Mouse (Mus musculus): Measurements from ENCODE around the gene Snx21. TPM values are rescaled to one million over a fixed set of nuclear protein-coding genes. Genes with fewer than 3 reads are reported as not detected.

The Snx21 gene
- polyA plus RNA-seq, 1 experiment from 2014 or later = 22.7 TPM

DNA sequence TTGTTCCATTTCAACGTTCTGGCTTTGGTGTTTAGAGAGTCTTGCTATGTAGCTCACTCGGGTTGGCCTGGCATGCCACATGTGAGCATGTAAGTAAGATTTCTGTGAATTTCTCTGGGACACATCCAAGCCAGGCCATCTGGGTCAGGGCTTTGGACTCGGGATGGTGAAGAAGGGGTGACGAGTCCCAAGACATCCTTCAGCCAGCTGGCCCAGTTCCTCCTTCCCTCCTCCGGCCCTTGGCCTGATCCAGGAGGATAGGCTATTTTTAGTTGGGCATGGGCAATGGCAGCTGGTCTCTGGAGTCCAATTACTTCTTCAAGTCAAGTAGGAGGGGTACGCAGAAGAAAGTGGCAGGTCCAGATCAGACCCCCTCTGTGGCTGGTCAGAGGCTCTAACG is 6.8 kb upstream of the Snx21 start:
- 79% methylated on average over 7 of the region's 7 CpGs for WGBS

GRCm38 (mm10) chr2:164779481-164780086 is 6.0 kb upstream of the Snx21 start, which contains the start of gene Tnnc2:
Gene Tnnc2, minus strand, starts transcription at chr2:164779967.
- Histone ChIP-seq H3K4me3 (ENCODE audit: low read length) (no peak within 1 kb of the TSS), H3K27ac (ENCODE audit: low read length) (no peak within 1 kb of the TSS), H3K36me3 (ENCODE audit: insufficient read depth, low read length) (no peaks in the 10 kb centered on the region), H3K4me1 (ENCODE audit: insufficient read depth, low read length) (peaks cover 4% of the 10 kb centered on the region), H3K9me3 (ENCODE audit: low read length) (no peaks in the 10 kb centered on the region), H3K27me3 (ENCODE audit: insufficient read depth, low read length) (no peaks in the 10 kb centered on the region), H3K4me2 (replicated peaks; ENCODE audit: low read depth, low read length) (no peak within 1 kb of the TSS), H3K9ac (replicated peaks; ENCODE audit: low read length) (no peak within 1 kb of the TSS)
- no peak for ATAC-seq (ENCODE audit: low FRiP score, low TSS enrichment)
- 59% methylated on average over 8 of the region's 8 CpGs for WGBS

More for the DNA sequence above, 6.8 kb upstream of the Snx21 start:
- Histone ChIP-seq H3K4me2 (replicated peaks; ENCODE audit: low read depth, low read length) (no peak overlapping the region), H3K36me3 (ENCODE audit: insufficient read depth, low read length) (no peaks in the 10 kb centered on the region), H3K4me1 (ENCODE audit: insufficient read depth, low read length) (no peaks in the 10 kb centered on the region), H3K27me3 (ENCODE audit: insufficient read depth, low read length) (no peaks in the 10 kb centered on the region), H3K9me3 (ENCODE audit: low read length) (no peaks in the 10 kb centered on the region), H3K27ac (ENCODE audit: low read length) (no peak overlapping the region), H3K9ac (replicated peaks; ENCODE audit: low read length) (no peak overlapping the region), H3K4me3 (ENCODE audit: low read length) (no peak overlapping the region)
- no peak for ATAC-seq (ENCODE audit: low FRiP score, low TSS enrichment)

GRCm38 (mm10) chr2:164781876-164782275 is 3.7 kb upstream of the Snx21 start:
- 62% methylated on average over 4 of the region's 4 CpGs for WGBS
- no peaks in the 10 kb centered on the region for H3K36me3 ChIP-seq (ENCODE audit: insufficient read depth, low read length)

GRCm38 (mm10) chr2:164783926-164784581 is 1.6 kb upstream of the Snx21 start:
- no peak overlapping the region for H3K4me2 ChIP-seq (replicated peaks; ENCODE audit: low read depth, low read length)
- no peak overlapping the region for H3K4me3 ChIP-seq (ENCODE audit: low read length)
- H3K9ac ChIP-seq (replicated peaks; ENCODE audit: low read length) = no peak overlapping the region
- no peaks in the 10 kb centered on the region for H3K9me3 ChIP-seq (ENCODE audit: low read length)
- no peak overlapping the region for H3K27ac ChIP-seq (ENCODE audit: low read length)
- ATAC-seq (ENCODE audit: low FRiP score, low TSS enrichment) = no peak
- H3K27me3 ChIP-seq (ENCODE audit: insufficient read depth, low read length) = no peaks in the 10 kb centered on the region
- peaks cover 1% of the 10 kb centered on the region; the same call in 1 of the 2 replicates for H3K36me3 ChIP-seq (ENCODE audit: insufficient read depth, low read length)
- WGBS = 66% methylated on average over 7 of the region's 7 CpGs
- H3K4me1 ChIP-seq (ENCODE audit: insufficient read depth, low read length) = peaks cover 25% of the 10 kb centered on the region

More at GRCm38 (mm10) chr2:164781876-164782275, 3.7 kb upstream of the Snx21 start:
- H3K4me2 ChIP-seq (replicated peaks; ENCODE audit: low read depth, low read length) = no peak overlapping the region
- peaks cover 15% of the 10 kb centered on the region for H3K4me1 ChIP-seq (ENCODE audit: insufficient read depth, low read length)
- H3K27ac ChIP-seq (ENCODE audit: low read length) = no peak overlapping the region
- no peak overlapping the region for H3K4me3 ChIP-seq (ENCODE audit: low read length)
- no peaks in the 10 kb centered on the region for H3K27me3 ChIP-seq (ENCODE audit: insufficient read depth, low read length)
- H3K9ac ChIP-seq (replicated peaks; ENCODE audit: low read length) = no peak overlapping the region
- H3K9me3 ChIP-seq (ENCODE audit: low read length) = no peaks in the 10 kb centered on the region
- no peak for ATAC-seq (ENCODE audit: low FRiP score, low TSS enrichment)

- WGBS = 3% methylated on average over 7 of the region's 7 CpGs
- peaks cover 25% of the 10 kb centered on the region for H3K4me1 ChIP-seq (ENCODE audit: insufficient read depth, low read length)
- no peak for ATAC-seq (ENCODE audit: low FRiP score, low TSS enrichment)
- H3K9ac ChIP-seq (replicated peaks; ENCODE audit: low read length) = peak overlapping the region; percentile 85
- H3K9me3 ChIP-seq (ENCODE audit: low read length) = no peaks in the 10 kb centered on the region
- H3K4me2 ChIP-seq (replicated peaks; ENCODE audit: low read depth, low read length) = peak overlapping the region; percentile 88
- H3K27ac ChIP-seq (ENCODE audit: low read length) = peak overlapping the region; percentile 91
- peak overlapping the region; percentile 69 for H3K4me3 ChIP-seq (ENCODE audit: low read length)
- H3K27me3 ChIP-seq (ENCODE audit: insufficient read depth, low read length) = no peaks in the 10 kb centered on the region
- peaks cover 3% of the 10 kb centered on the region; the same call in 1 of the 2 replicates for H3K36me3 ChIP-seq (ENCODE audit: insufficient read depth, low read length)
Observed at GRCm38 (mm10) chr2:164784869-164785420, 678 bp upstream of the Snx21 start.

GRCm38 (mm10) chr2:164786388-164786885 is 814 bp downstream of the Snx21 start:
- Histone ChIP-seq H3K27ac (ENCODE audit: low read length) (peak overlapping the region; percentile 91; the same call in 1 of the 2 replicates), H3K9me3 (ENCODE audit: low read length) (no peaks in the 10 kb centered on the region), H3K4me2 (replicated peaks; ENCODE audit: low read depth, low read length) (peak overlapping the region; percentile 88), H3K4me1 (ENCODE audit: insufficient read depth, low read length) (peaks cover 25% of the 10 kb centered on the region), H3K4me3 (ENCODE audit: low read length) (peak overlapping the region; percentile 69), H3K9ac (replicated peaks; ENCODE audit: low read length) (peak overlapping the region; percentile 85), H3K36me3 (ENCODE audit: insufficient read depth, low read length) (peaks cover 6% of the 10 kb centered on the region; the same call in 1 of the 2 replicates), H3K27me3 (ENCODE audit: insufficient read depth, low read length) (no peaks in the 10 kb centered on the region)
- WGBS = 7% methylated on average over 15 of the region's 15 CpGs
- ATAC-seq (ENCODE audit: low FRiP score, low TSS enrichment) = no peak; the same call in none of the 2 replicates

DNA sequence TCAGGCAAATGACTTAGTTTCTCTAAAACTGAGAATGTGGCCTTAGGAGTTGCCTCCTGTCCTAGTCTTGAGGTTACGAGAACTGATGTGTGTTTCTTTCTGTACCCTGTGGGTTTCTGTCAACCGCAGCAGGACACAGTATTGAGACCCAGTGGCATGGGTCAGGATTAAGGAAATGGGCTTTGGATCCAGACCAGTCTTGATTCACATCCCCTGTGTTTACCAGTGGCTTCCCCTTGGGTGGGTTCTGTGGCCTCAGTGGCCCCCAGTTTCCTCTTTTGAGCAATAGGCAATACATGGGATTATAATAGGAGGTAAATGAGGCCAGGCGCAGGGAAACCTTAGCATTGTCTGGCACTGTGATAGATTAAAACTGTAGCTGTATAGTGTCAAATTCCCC is 1.4 kb downstream of the Snx21 start:
- Histone ChIP-seq H3K27ac (ENCODE audit: low read length) (no peak overlapping the region), H3K4me1 (ENCODE audit: insufficient read depth, low read length) (peaks cover 25% of the 10 kb centered on the region), H3K4me2 (replicated peaks; ENCODE audit: low read depth, low read length) (peak overlapping the region; percentile 88), H3K27me3 (ENCODE audit: insufficient read depth, low read length) (no peaks in the 10 kb centered on the region), H3K36me3 (ENCODE audit: insufficient read depth, low read length) (peaks cover 12% of the 10 kb centered on the region; the same call in 1 of the 2 replicates), H3K9me3 (ENCODE audit: low read length) (no peaks in the 10 kb centered on the region), H3K9ac (replicated peaks; ENCODE audit: low read length) (peak overlapping the region; percentile 85), H3K4me3 (ENCODE audit: low read length) (peak overlapping the region; percentile 69)
- ATAC-seq (ENCODE audit: low FRiP score, low TSS enrichment) = no peak
- 85% methylated on average over 3 of the region's 3 CpGs for WGBS

- Histone ChIP-seq H3K9ac (replicated peaks; ENCODE audit: low read length) (0 out of 2 replicates have a peak overlapping the region, but pooled peaks have one; percentile 6), H3K4me1 (ENCODE audit: insufficient read depth, low read length) (peaks cover 25% of the 10 kb centered on the region), H3K4me2 (replicated peaks; ENCODE audit: low read depth, low read length) (no peak overlapping the region), H3K36me3 (ENCODE audit: insufficient read depth, low read length) (peaks cover 20% of the 10 kb centered on the region), H3K27ac (ENCODE audit: low read length) (no peak overlapping the region), H3K4me3 (ENCODE audit: low read length) (no peak overlapping the region), H3K27me3 (ENCODE audit: insufficient read depth, low read length) (no peaks in the 10 kb centered on the region), H3K9me3 (ENCODE audit: low read length) (no peaks in the 10 kb centered on the region)
- WGBS = 69% methylated on average over 10 of the region's 10 CpGs
- ATAC-seq (ENCODE audit: low FRiP score, low TSS enrichment) = no peak
Observed at GRCm38 (mm10) chr2:164787779-164788178, 2.2 kb downstream of the Snx21 start.

GRCm38 (mm10) chr2:164788411-164788810 is 2.8 kb downstream of the Snx21 start:
- H3K9ac ChIP-seq (replicated peaks; ENCODE audit: low read length) = no peak overlapping the region
- H3K36me3 ChIP-seq (ENCODE audit: insufficient read depth, low read length) = peaks cover 25% of the 10 kb centered on the region
- WGBS = 55% methylated on average over 4 of the region's 4 CpGs
- peaks cover 25% of the 10 kb centered on the region for H3K4me1 ChIP-seq (ENCODE audit: insufficient read depth, low read length)
- H3K27ac ChIP-seq (ENCODE audit: low read length) = no peak overlapping the region
- ATAC-seq (ENCODE audit: low FRiP score, low TSS enrichment) = no peak
- no peaks in the 10 kb centered on the region for H3K9me3 ChIP-seq (ENCODE audit: low read length)
- no peaks in the 10 kb centered on the region for H3K27me3 ChIP-seq (ENCODE audit: insufficient read depth, low read length)
- H3K4me3 ChIP-seq (ENCODE audit: low read length) = no peak overlapping the region
- H3K4me2 ChIP-seq (replicated peaks; ENCODE audit: low read depth, low read length) = no peak overlapping the region

All from kidney, embryonic 16.5 days (tissue).